Comparison of ENCODE assay signal across 8 mouse cellular contexts in the genomic region with DNA sequence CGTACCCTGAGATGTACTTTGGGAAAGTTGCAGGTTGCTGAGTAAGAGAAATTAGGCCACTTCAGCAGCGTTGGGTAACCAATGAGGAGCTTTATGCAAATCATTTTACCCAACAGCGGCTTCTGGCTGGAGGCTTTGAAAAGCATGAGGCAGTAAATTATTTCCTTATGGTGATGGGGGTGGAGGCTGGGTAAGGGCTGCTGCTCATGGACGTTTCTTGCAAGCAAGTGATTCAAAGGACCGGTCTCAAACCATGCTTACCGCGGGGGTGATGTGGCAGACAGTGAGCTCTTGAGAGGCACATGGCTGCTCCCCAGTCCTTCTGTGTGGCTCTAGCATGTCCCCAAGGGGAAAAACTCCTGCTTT. TPM values are rescaled to one million over a fixed set of nuclear protein-coding genes. Genes with fewer than 3 reads are reported as not detected.
A peak's percentile ranks its signal among the peaks of the same experiment; 100 is the strongest.
DNase-seq lines count a peak whose midpoint lies in the region; ATAC-seq lines count a peak whose summit lies in the region.

No protein-coding gene starts in this region.

- WGBS in intestine, embryonic 16.5 days: 3% methylated on average over 7 of the region's 7 CpGs
- WGBS in liver, embryonic 11.5 days: 4% methylated on average over 7 of the region's 7 CpGs
- 4% methylated on average over 7 of the region's 7 CpGs for WGBS in stomach, embryonic 15.5 days

- peak overlapping the region; percentile 42 for H3K4me2 ChIP-seq in intestine, embryonic 16.5 days (ENCODE audit: low read depth, low read length)
- peak overlapping the region; percentile 53 for H3K4me2 ChIP-seq in liver, embryonic 11.5 days
- H3K4me2 ChIP-seq in stomach, embryonic 15.5 days: peak overlapping the region; percentile 43

- no peaks in the 10 kb centered on the region for H3K27me3 ChIP-seq in intestine, embryonic 16.5 days (replicated peaks; ENCODE audit: control insufficient read depth, insufficient read depth, low read length)
- no peaks in the 10 kb centered on the region for H3K27me3 ChIP-seq in liver, embryonic 11.5 days (replicated peaks; ENCODE audit: control insufficient read depth, insufficient read depth, low read length)
- no peaks in the 10 kb centered on the region for H3K27me3 ChIP-seq in stomach, embryonic 15.5 days (replicated peaks)

- peak; percentile 92 for ATAC-seq in intestine, embryonic 16.5 days
- peak; percentile 80 for ATAC-seq in liver, embryonic 11.5 days (replicated peaks; ENCODE audit: low FRiP score)
- peak; percentile 77 for ATAC-seq in monocyte, adult 5-6 weeks (replicated peaks; ENCODE audit: insufficient number of reproducible peaks, low FRiP score, low TSS enrichment, poor library complexity, severe bottlenecking)
- peak; percentile 85 for ATAC-seq in stomach, embryonic 15.5 days (ENCODE audit: insufficient read depth, low FRiP score, low read depth)

- DNase-seq in gastrocnemius, adult 18-20 months (ENCODE audit: low spot score): peak; percentile 56
- no peak for DNase-seq in gastrocnemius, postnatal 36 days
- DNase-seq in c-Kit-positive CD71-positive TER-119-negative erythroid progenitor cells, embryonic 14.5 days (ENCODE audit: low read depth): peak; percentile 83
- DNase-seq in gastrocnemius, postnatal 25 days: peak; percentile 50
- peak; percentile 43 for DNase-seq in liver, embryonic 11.5 days (ENCODE audit: low spot score)

- no peaks in the 10 kb centered on the region for H3K9me3 ChIP-seq in intestine, embryonic 16.5 days (ENCODE audit: control insufficient read depth, low read length)
- H3K9me3 ChIP-seq in liver, embryonic 11.5 days (ENCODE audit: control insufficient read depth, low read length): no peaks in the 10 kb centered on the region
- H3K9me3 ChIP-seq in stomach, embryonic 15.5 days: no peaks in the 10 kb centered on the region

- H3K27ac ChIP-seq in intestine, embryonic 16.5 days (ENCODE audit: low read length): no peak overlapping the region; the same call in 1 of the 2 replicates
- H3K27ac ChIP-seq in liver, embryonic 11.5 days (ENCODE audit: low read depth, low read length): peak overlapping the region; percentile 67; the same call in 1 of the 2 replicates
- H3K27ac ChIP-seq in stomach, embryonic 15.5 days: peak overlapping the region; percentile 64

- H3K36me3 ChIP-seq in intestine, embryonic 16.5 days (ENCODE audit: control insufficient read depth, insufficient read depth, low read length): no peaks in the 10 kb centered on the region
- H3K36me3 ChIP-seq in liver, embryonic 11.5 days (ENCODE audit: control insufficient read depth, insufficient read depth, low read length): no peaks in the 10 kb centered on the region
- no peaks in the 10 kb centered on the region for H3K36me3 ChIP-seq in stomach, embryonic 15.5 days

- intact Hi-C loops in gastrocnemius, postnatal 36 days (cut with DNase I): no loop called here

- H3K9ac ChIP-seq in intestine, embryonic 16.5 days (ENCODE audit: low read depth, low read length): peak overlapping the region; percentile 60
- no peak overlapping the region for H3K9ac ChIP-seq in liver, embryonic 11.5 days (ENCODE audit: low read depth, low read length)
- H3K9ac ChIP-seq in stomach, embryonic 15.5 days: no peak overlapping the region

- peaks cover 39% of the 10 kb centered on the region for H3K4me1 ChIP-seq in intestine, embryonic 16.5 days (ENCODE audit: control insufficient read depth, insufficient read depth, low read length)
- peaks cover 51% of the 10 kb centered on the region for H3K4me1 ChIP-seq in liver, embryonic 11.5 days (replicated peaks; ENCODE audit: control insufficient read depth, insufficient read depth, low read length)
- H3K4me1 ChIP-seq in stomach, embryonic 15.5 days: peaks cover 31% of the 10 kb centered on the region

- no peak overlapping the region; the same call in 1 of the 2 replicates for H3K4me3 ChIP-seq in intestine, embryonic 16.5 days (ENCODE audit: low read length)
- no peak overlapping the region for H3K4me3 ChIP-seq in liver, embryonic 11.5 days (ENCODE audit: low read depth, low read length)
- H3K4me3 ChIP-seq in stomach, embryonic 15.5 days (replicated peaks): no peak overlapping the region

RNA-seq across cellular contexts. Expression of a gene that starts 26.0 kb away (rescaled TPM):
- 1 to 10 TPM; 2.1 to 2.9 TPM for total RNA-seq in gastrocnemius, adult 18-20 months (2021)
- 1 to 10 TPM; 4.1 to 4.4 TPM for total RNA-seq in gastrocnemius, postnatal 36 days (2021)
- 1 to 10 TPM; 5.5 to 6.5 TPM for total RNA-seq in gastrocnemius, postnatal 25 days (2021)
- polyA plus RNA-seq in intestine, embryonic 16.5 days (2015; fragmentation: Nextera tagmentation; extraction: Ambion mirVana): 18.0 and 18.9 TPM in 2 replicates
- 27.5 and 30.3 TPM in 2 replicates for polyA plus RNA-seq in liver, embryonic 11.5 days (2014; fragmentation: Nextera tagmentation; extraction: Ambion mirVana)
- total RNA-seq in monocyte, adult 5-6 weeks (2017): 9.2 to 16.3 TPM (median 15.4 TPM) in 3 replicates
- 20.4 and 21.9 TPM in 2 replicates for polyA plus RNA-seq in stomach, embryonic 15.5 days (2015; fragmentation: Nextera tagmentation; extraction: Ambion mirVana)

Comparison
In these comparisons a context has a peak if more than half of its experiments do, and no peak if none do; other contexts are left out.
1. DNase-seq: peak in gastrocnemius, adult 18-20 months (single experiment), c-Kit-positive CD71-positive TER-119-negative erythroid progenitor cells, embryonic 14.5 days (single experiment), gastrocnemius, postnatal 25 days (single experiment) and liver, embryonic 11.5 days (single experiment); none in gastrocnemius, postnatal 36 days (0 of 2).
2. Peak in every context shown above with its lines, with median percentiles within 50 percentile points of each other: ATAC-seq and H3K4me2 ChIP-seq.